Mouse (Mus musculus) erythroid progenitor cell, adult 5-6 weeks (primary cell): Measurements from ENCODE around the gene Fitm1. TPM values are rescaled to one million over a fixed set of nuclear protein-coding genes. Genes with fewer than 3 reads are reported as not detected.

Experiments used
- total RNA-seq, 2 experiments: library from RNA; stranded (forward) in 1 of 2; stranded (reverse) in 1 of 2; fragments of 150-400 nt in 1 of 2; fragments of 186-747, 209-891 nt in 1 of 2; gene quantifications; 2 replicates each; pipeline versions ENCODE4 v1.2.3 to v1.2.4; 2015 to 2017; ENCODE audit warnings: low replicate concordance in 2 of 2

Fitm1 gene
- total RNA-seq, 2 experiments from 2014 or later, result not detected

Other genes with a start within 250 kb of the Fitm1 start
Only the 30 nearest of the 31 such genes appear.
- gene Dhrs4, start 96.9 kb upstream of the Fitm1 start, total RNA-seq (2015; ENCODE audit: low replicate concordance), result 15.5 and 26.4 TPM in 2 replicates
- 21.8 and 34.7 TPM in 2 replicates for gene Dhrs4, start 96.9 kb upstream of the Fitm1 start, total RNA-seq (2017; ENCODE audit: low replicate concordance)
- 0.42 TPM in 1 of 2 replicates, not detected in the other for gene Carmil3, start 85.0 kb upstream of the Fitm1 start, total RNA-seq (2015; ENCODE audit: low replicate concordance)
- gene Carmil3, start 85.0 kb upstream of the Fitm1 start, total RNA-seq (2017; ENCODE audit: low replicate concordance), result 0.13 TPM in 1 of 2 replicates, not detected in the other
- not detected in 2 replicates for gene Cpne6, start 65.2 kb upstream of the Fitm1 start, total RNA-seq (2015; ENCODE audit: low replicate concordance)
- not detected in 2 replicates for gene Cpne6, start 65.2 kb upstream of the Fitm1 start, total RNA-seq (2017; ENCODE audit: low replicate concordance)
- gene Nrl, start 50.6 kb upstream of the Fitm1 start, total RNA-seq (2015; ENCODE audit: low replicate concordance), result 0.84 TPM in 1 of 2 replicates, not detected in the other
- 0.51 and 0.98 TPM in 2 replicates for gene Nrl, start 50.6 kb upstream of the Fitm1 start, total RNA-seq (2017; ENCODE audit: low replicate concordance)
- 79.3 and 89.7 TPM in 2 replicates for gene Pck2, start 35.4 kb upstream of the Fitm1 start, total RNA-seq (2015; ENCODE audit: low replicate concordance)
- 112 and 125 TPM in 2 replicates for gene Pck2, start 35.4 kb upstream of the Fitm1 start, total RNA-seq (2017; ENCODE audit: low replicate concordance)
- 31.0 and 44.0 TPM in 2 replicates for gene Dcaf11, start 15.6 kb upstream of the Fitm1 start, total RNA-seq (2015; ENCODE audit: low replicate concordance)
- 20.2 and 39.3 TPM in 2 replicates for gene Dcaf11, start 15.6 kb upstream of the Fitm1 start, total RNA-seq (2017; ENCODE audit: low replicate concordance)
- 6.5 TPM in 1 of 2 replicates, not detected in the other for gene A730061H03Rik, start 15.2 kb upstream of the Fitm1 start, total RNA-seq (2015; ENCODE audit: low replicate concordance)
- gene A730061H03Rik, start 15.2 kb upstream of the Fitm1 start, total RNA-seq (2017; ENCODE audit: low replicate concordance), result not detected in 2 replicates
- gene Psme1, start 2.5 kb downstream of the Fitm1 start, total RNA-seq (2015; ENCODE audit: low replicate concordance), result 287 and 391 TPM in 2 replicates
- 37.7 and 64.8 TPM in 2 replicates for gene Psme1, start 2.5 kb downstream of the Fitm1 start, total RNA-seq (2017; ENCODE audit: low replicate concordance)
- 11.7 and 19.8 TPM in 2 replicates for gene Emc9, start 9.7 kb downstream of the Fitm1 start, total RNA-seq (2015; ENCODE audit: low replicate concordance)
- gene Emc9, start 9.7 kb downstream of the Fitm1 start, total RNA-seq (2017; ENCODE audit: low replicate concordance), result 3.3 and 14.8 TPM in 2 replicates
- 112 and 141 TPM in 2 replicates for gene Psme2, start 15.5 kb downstream of the Fitm1 start, total RNA-seq (2015; ENCODE audit: low replicate concordance)
- gene Psme2, start 15.5 kb downstream of the Fitm1 start, total RNA-seq (2017; ENCODE audit: low replicate concordance), result 45.1 and 109 TPM in 2 replicates
- 20.2 and 22.2 TPM in 2 replicates for gene Rnf31, start 16.1 kb downstream of the Fitm1 start, total RNA-seq (2015; ENCODE audit: low replicate concordance)
- gene Rnf31, start 16.1 kb downstream of the Fitm1 start, total RNA-seq (2017; ENCODE audit: low replicate concordance), result 31.8 and 34.7 TPM in 2 replicates
- 70.8 and 89.0 TPM in 2 replicates for gene Irf9, start 28.0 kb downstream of the Fitm1 start, total RNA-seq (2015; ENCODE audit: low replicate concordance)
- 87.4 and 106 TPM in 2 replicates for gene Irf9, start 28.0 kb downstream of the Fitm1 start, total RNA-seq (2017; ENCODE audit: low replicate concordance)
- 6.5 TPM in 1 of 2 replicates, not detected in the other for gene Rec8, start 42.4 kb downstream of the Fitm1 start, total RNA-seq (2015; ENCODE audit: low replicate concordance)
- gene Rec8, start 42.4 kb downstream of the Fitm1 start, total RNA-seq (2017; ENCODE audit: low replicate concordance), result 1.4 and 7.7 TPM in 2 replicates
- gene Ipo4, start 60.3 kb downstream of the Fitm1 start, total RNA-seq (2015; ENCODE audit: low replicate concordance), result 29.9 and 46.5 TPM in 2 replicates
- 18.1 and 53.9 TPM in 2 replicates for gene Ipo4, start 60.3 kb downstream of the Fitm1 start, total RNA-seq (2017; ENCODE audit: low replicate concordance)
- gene Gm49378, start 62.3 kb downstream of the Fitm1 start, total RNA-seq (2015; ENCODE audit: low replicate concordance), result 12.3 and 17.2 TPM in 2 replicates
- 3.5 and 7.0 TPM in 2 replicates for gene Gm49378, start 62.3 kb downstream of the Fitm1 start, total RNA-seq (2017; ENCODE audit: low replicate concordance)
- 39.8 and 58.4 TPM in 2 replicates for gene Tm9sf1, start 68.2 kb downstream of the Fitm1 start, total RNA-seq (2015; ENCODE audit: low replicate concordance)
- 47.0 and 64.3 TPM in 2 replicates for gene Tm9sf1, start 68.2 kb downstream of the Fitm1 start, total RNA-seq (2017; ENCODE audit: low replicate concordance)
- gene Tssk4, start 74.6 kb downstream of the Fitm1 start, total RNA-seq (2015; ENCODE audit: low replicate concordance), result 6.5 TPM in 1 of 2 replicates, not detected in the other
- 1.3 and 2.5 TPM in 2 replicates for gene Tssk4, start 74.6 kb downstream of the Fitm1 start, total RNA-seq (2017; ENCODE audit: low replicate concordance)
- gene Mdp1, start 84.9 kb downstream of the Fitm1 start, total RNA-seq (2015; ENCODE audit: low replicate concordance), result 14.3 and 20.5 TPM in 2 replicates
- 2.3 and 14.9 TPM in 2 replicates for gene Mdp1, start 84.9 kb downstream of the Fitm1 start, total RNA-seq (2017; ENCODE audit: low replicate concordance)
- 1.7 and 3.6 TPM in 2 replicates for gene Gmpr2, start 96.3 kb downstream of the Fitm1 start, total RNA-seq (2015; ENCODE audit: low replicate concordance)
- 9.0 and 14.1 TPM in 2 replicates for gene Gmpr2, start 96.3 kb downstream of the Fitm1 start, total RNA-seq (2017; ENCODE audit: low replicate concordance)
- gene Nedd8, start 96.5 kb downstream of the Fitm1 start, total RNA-seq (2015; ENCODE audit: low replicate concordance), result 105 and 189 TPM in 2 replicates
- gene Nedd8, start 96.5 kb downstream of the Fitm1 start, total RNA-seq (2017; ENCODE audit: low replicate concordance), result 102 and 138 TPM in 2 replicates
- gene Tinf2, start 106.2 kb downstream of the Fitm1 start, total RNA-seq (2015; ENCODE audit: low replicate concordance), result 39.6 and 50.7 TPM in 2 replicates
- 31.5 and 57.4 TPM in 2 replicates for gene Tinf2, start 106.2 kb downstream of the Fitm1 start, total RNA-seq (2017; ENCODE audit: low replicate concordance)
- gene Tgm1, start 138.3 kb downstream of the Fitm1 start, total RNA-seq (2015; ENCODE audit: low replicate concordance), result 1.4 and 4.6 TPM in 2 replicates
- 1.8 TPM in 1 of 2 replicates, not detected in the other for gene Tgm1, start 138.3 kb downstream of the Fitm1 start, total RNA-seq (2017; ENCODE audit: low replicate concordance)
- 2.9 and 6.3 TPM in 2 replicates for gene Rabggta, start 146.6 kb downstream of the Fitm1 start, total RNA-seq (2015; ENCODE audit: low replicate concordance)
- gene Rabggta, start 146.6 kb downstream of the Fitm1 start, total RNA-seq (2017; ENCODE audit: low replicate concordance), result 6.0 TPM in 1 of 2 replicates, not detected in the other
- gene Dhrs1, start 170.1 kb downstream of the Fitm1 start, total RNA-seq (2015; ENCODE audit: low replicate concordance), result 6.7 and 39.3 TPM in 2 replicates
- gene Dhrs1, start 170.1 kb downstream of the Fitm1 start, total RNA-seq (2017; ENCODE audit: low replicate concordance), result 0.76 and 10.4 TPM in 2 replicates
- 5.9 and 8.6 TPM in 2 replicates for gene Nop9, start 170.1 kb downstream of the Fitm1 start, total RNA-seq (2015; ENCODE audit: low replicate concordance)
- gene Nop9, start 170.1 kb downstream of the Fitm1 start, total RNA-seq (2017; ENCODE audit: low replicate concordance), result 7.2 and 11.7 TPM in 2 replicates
- not detected in 2 replicates for gene Cideb, start 182.8 kb downstream of the Fitm1 start, total RNA-seq (2015; ENCODE audit: low replicate concordance)
- gene Cideb, start 182.8 kb downstream of the Fitm1 start, total RNA-seq (2017; ENCODE audit: low replicate concordance), result not detected in 2 replicates
- not detected in 2 replicates for gene Ltb4r2, start 185.8 kb downstream of the Fitm1 start, total RNA-seq (2015; ENCODE audit: low replicate concordance)
- gene Ltb4r2, start 185.8 kb downstream of the Fitm1 start, total RNA-seq (2017; ENCODE audit: low replicate concordance), result not detected in 2 replicates
- gene Ltb4r1, start 190.3 kb downstream of the Fitm1 start, total RNA-seq (2015; ENCODE audit: low replicate concordance), result 8.8 and 11.9 TPM in 2 replicates
- gene Ltb4r1, start 190.3 kb downstream of the Fitm1 start, total RNA-seq (2017; ENCODE audit: low replicate concordance), result 2.8 and 8.9 TPM in 2 replicates
- not detected in 2 replicates for gene Adcy4, start 208.5 kb downstream of the Fitm1 start, total RNA-seq (2015; ENCODE audit: low replicate concordance)
- gene Adcy4, start 208.5 kb downstream of the Fitm1 start, total RNA-seq (2017; ENCODE audit: low replicate concordance), result not detected in 2 replicates
- gene Ripk3, start 213.2 kb downstream of the Fitm1 start, total RNA-seq (2015; ENCODE audit: low replicate concordance), result 18.4 and 28.1 TPM in 2 replicates
- 2.3 and 33.1 TPM in 2 replicates for gene Ripk3, start 213.2 kb downstream of the Fitm1 start, total RNA-seq (2017; ENCODE audit: low replicate concordance)